Mouse (Mus musculus): ENCODE data around the gene Triobp.
"Not testable (repeated sequence)": the region's sequence is repeated elsewhere in the genome, so short reads cannot be mapped to it uniquely, and the experiment has no call there.

The Triobp gene

GRCm38 (mm10) chr15:79000357-79000791 lies 52.9 kb downstream of the Triobp start:
- no peak for DNase-seq (ENCODE audit: low read depth)

- no peak for DNase-seq (ENCODE audit: low read depth)
Measured at GRCm38 (mm10) chr15:79001559-79001958, 54.0 kb downstream of the Triobp start.

GRCm38 (mm10) chr15:79002036-79002435 lies 54.5 kb downstream of the Triobp start:
- no peak for DNase-seq (ENCODE audit: low read depth)

GRCm38 (mm10) chr15:79003079-79003478 lies 55.6 kb downstream of the Triobp start:
- DNase-seq (ENCODE audit: low read depth) = no peak

- no peak for DNase-seq (ENCODE audit: low read depth)
Measured at GRCm38 (mm10) chr15:79005581-79005980, 58.1 kb downstream of the Triobp start.

- DNase-seq (ENCODE audit: low read depth) = peak; percentile 38
Measured at GRCm38 (mm10) chr15:79006638-79007037, 59.1 kb downstream of the Triobp start.

GRCm38 (mm10) chr15:79007059-79007458 lies 59.5 kb downstream of the Triobp start:
- DNase-seq (ENCODE audit: low read depth) = no peak

GRCm38 (mm10) chr15:79007836-79008235 lies 60.3 kb downstream of the Triobp start:
- DNase-seq (ENCODE audit: low read depth) = not testable (repeated sequence)

GRCm38 (mm10) chr15:79009734-79010133 lies 62.2 kb downstream of the Triobp start:
- DNase-seq (ENCODE audit: low read depth) = no peak

- no peak for DNase-seq (ENCODE audit: low read depth)
Measured at GRCm38 (mm10) chr15:79011550-79011949, 64.0 kb downstream of the Triobp start.

GRCm38 (mm10) chr15:79013382-79013781 lies 65.9 kb downstream of the Triobp start:
- no peak for DNase-seq (ENCODE audit: low read depth)

- DNase-seq (ENCODE audit: low read depth) = no peak
Measured at GRCm38 (mm10) chr15:79018191-79018590, 70.7 kb downstream of the Triobp start.

- DNase-seq (ENCODE audit: low read depth) = no peak
Measured at GRCm38 (mm10) chr15:79018886-79019285, 71.4 kb downstream of the Triobp start.

- no peak for DNase-seq (ENCODE audit: low read depth)
Measured at GRCm38 (mm10) chr15:79022671-79023230, 75.2 kb downstream of the Triobp start.

- DNase-seq (ENCODE audit: low read depth) = no peak
Measured at GRCm38 (mm10) chr15:79023366-79023765, 75.8 kb downstream of the Triobp start.

- no peak for DNase-seq (ENCODE audit: low read depth)
Measured at GRCm38 (mm10) chr15:79025687-79026308, 78.3 kb downstream of the Triobp start.

- no peak for DNase-seq (ENCODE audit: low read depth)
Measured at GRCm38 (mm10) chr15:79026511-79027290, 79.2 kb downstream of the Triobp start.

- peak; percentile 45 for DNase-seq (ENCODE audit: low read depth)
Measured at GRCm38 (mm10) chr15:79027291-79028205, 80.0 kb downstream of the Triobp start.

- DNase-seq (ENCODE audit: low read depth) = peak; percentile 86
Measured at GRCm38 (mm10) chr15:79028237-79028738, 80.8 kb downstream of the Triobp start, which contains the start of gene H1f0. Gene H1f0, plus strand, starts transcription at chr15:79028450.

- DNase-seq (ENCODE audit: low read depth) = peak; percentile 50
Measured at GRCm38 (mm10) chr15:79028823-79029484, 81.4 kb downstream of the Triobp start.
